Mouse (Mus musculus): ENCODE results near the gene Phkg2.

Gene Phkg2

DNA sequence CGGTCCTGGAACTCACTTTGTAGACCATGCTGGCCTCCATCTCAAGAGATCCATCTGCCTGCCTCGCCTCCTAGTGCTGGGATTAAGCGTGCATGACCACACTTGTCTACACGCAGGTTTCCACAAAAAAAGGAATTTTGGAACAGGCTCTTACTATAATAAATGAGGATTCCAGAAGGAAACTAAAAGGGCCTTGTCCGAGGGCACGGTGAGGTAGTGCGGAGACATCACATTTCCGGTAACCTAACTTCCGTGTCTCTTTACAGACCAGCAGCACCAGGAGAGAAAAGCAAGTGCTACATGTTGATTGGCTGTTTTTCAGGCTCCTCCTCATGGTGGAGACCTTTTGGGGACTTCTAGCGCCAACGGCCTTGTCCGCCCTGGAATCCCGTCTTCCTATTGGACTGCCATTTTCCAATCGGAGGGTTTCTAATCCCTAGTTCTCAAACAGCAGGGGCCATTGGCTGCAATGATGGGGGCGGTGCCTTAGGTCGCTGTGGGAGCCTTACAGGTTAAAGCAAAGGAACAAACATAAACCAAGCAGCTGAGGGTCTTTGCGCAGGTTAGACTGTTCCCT lies at the start of gene Phkg2:
TSS of gene Phkg2 (plus strand) at position 446 of the 577 bp plus-strand sequence.
- in situ Hi-C loops (cut with MboI, MseI), result no loop called here

GRCm38 (mm10) chr7:127541671-127542070 lies 31.5 kb upstream of the Phkg2 start:
- in situ Hi-C loops (cut with MboI, MseI), result loop anchor here (25.0 kb wide), 1 partner anchor 229 kb away; no protein-coding TSS in a partner anchor

- in situ Hi-C loops (cut with MboI, MseI), result loop anchor here (25.0 kb wide), 1 partner anchor 237 kb away; no protein-coding TSS in a partner anchor
These were observed 23.9 kb upstream of the Phkg2 start for GRCm38 (mm10) chr7:127549116-127549835.

DNA sequence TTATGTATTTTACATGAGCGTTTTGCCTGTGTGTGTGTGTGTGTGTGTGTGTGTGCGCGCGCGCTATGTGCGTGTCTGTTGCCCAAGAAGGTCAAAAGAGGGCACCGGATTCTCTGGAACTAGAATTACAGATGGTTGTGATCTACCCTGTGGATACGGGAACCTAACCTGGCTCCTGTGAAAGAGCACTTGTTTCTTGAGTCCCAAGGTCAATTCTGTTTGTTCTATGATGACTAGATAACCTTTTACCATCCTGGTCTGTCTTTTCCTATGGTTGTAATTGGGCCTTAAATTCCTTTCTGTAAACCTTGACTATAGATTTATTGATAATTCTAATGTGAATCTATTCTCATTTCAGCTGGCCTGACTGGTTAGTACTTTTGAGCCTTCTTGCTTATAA lies 21.6 kb upstream of the Phkg2 start:
- in situ Hi-C loops (cut with MboI, MseI), result loop anchor here (10.0 kb wide), 1 partner anchor 997 kb away; no protein-coding TSS in a partner anchor

DNA sequence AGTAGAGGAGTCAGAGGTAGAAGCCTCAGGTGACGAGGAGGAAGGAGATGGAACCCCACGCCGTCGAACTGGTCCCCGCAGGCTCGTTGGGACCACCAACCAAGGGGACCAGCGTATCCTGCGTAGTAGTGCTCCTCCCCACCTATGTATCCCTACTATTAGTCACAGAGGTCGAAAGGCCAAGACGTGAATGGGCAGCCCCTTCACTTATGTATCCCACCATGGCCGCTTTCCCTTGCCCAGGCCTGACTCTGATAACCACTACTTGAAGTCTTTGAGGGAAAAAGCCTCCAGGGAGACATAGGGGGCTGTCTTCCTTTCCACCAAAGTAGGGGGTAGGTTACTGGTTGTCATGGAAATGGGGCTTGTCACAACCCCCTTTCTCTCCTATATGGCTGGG lies 12.6 kb upstream of the Phkg2 start:
- in situ Hi-C loops (cut with MboI, MseI), result no loop called here

DNA sequence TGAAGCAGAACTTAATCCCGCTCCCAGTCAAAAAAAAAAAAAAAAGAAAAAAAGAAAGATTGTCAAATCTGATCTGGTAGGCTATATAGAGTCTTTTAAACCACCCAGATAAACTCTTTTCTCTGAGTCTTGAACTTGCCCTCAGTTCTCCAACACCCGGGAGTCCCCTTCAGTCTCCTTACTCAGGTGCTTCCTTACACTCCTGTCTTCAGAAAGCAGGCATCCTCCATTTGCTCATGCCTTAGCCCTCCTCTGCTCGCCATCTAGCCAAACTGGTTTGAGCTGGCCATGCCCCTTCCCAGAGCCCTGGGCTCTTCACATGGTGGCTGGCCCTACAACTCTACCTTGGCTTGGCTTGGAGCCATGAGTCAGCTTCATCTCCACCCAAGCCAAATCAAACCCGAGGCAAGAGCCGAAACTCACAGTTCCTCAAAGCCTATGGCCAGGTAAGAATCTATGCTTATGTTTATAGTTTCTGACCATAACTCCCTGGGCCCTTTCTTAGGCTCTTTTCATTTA lies 11.7 kb upstream of the Phkg2 start, which contains the start of gene Tmem265:
TSS of gene Tmem265 (plus strand) at position 51 of the 519 bp plus-strand sequence.
- in situ Hi-C loops (cut with MboI, MseI), result no loop called here

- in situ Hi-C loops (cut with MboI, MseI), result no loop called here
These were observed 8.6 kb upstream of the Phkg2 start for GRCm38 (mm10) chr7:127564381-127565150.

DNA sequence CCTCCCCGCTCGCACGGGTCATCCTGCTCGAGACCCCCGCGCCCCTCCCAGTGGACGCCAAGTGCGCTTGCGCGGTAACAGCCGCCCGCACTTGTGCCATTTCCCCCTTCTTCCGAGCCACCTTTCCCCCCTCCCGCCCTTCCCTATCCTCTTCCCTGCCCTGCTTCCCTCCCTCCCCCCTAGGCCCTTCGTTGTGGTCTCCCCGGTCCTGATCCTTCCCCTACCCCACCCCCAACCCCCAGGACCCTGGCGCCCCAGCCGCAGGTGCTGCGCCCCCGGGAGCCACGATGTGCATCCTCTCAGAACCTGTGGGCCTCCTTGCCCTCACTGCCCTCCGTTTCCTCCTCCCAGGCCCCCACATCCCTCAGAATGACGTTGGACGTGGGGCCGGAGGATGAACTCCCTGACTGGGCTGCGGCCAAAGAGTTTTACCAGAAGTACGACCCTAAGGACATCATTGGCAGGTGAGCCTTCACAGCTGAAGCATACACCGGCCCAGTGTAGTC lies 416 bp downstream of the Phkg2 start:
- in situ Hi-C loops (cut with MboI, MseI), result no loop called here

- in situ Hi-C loops (cut with MboI, MseI), result no loop called here
These were observed 975 bp downstream of the Phkg2 start for GRCm38 (mm10) chr7:127574115-127574514.

- in situ Hi-C loops (cut with MboI, MseI), result no loop called here
These were observed 10.1 kb downstream of the Phkg2 start for GRCm38 (mm10) chr7:127583260-127583659.

DNA sequence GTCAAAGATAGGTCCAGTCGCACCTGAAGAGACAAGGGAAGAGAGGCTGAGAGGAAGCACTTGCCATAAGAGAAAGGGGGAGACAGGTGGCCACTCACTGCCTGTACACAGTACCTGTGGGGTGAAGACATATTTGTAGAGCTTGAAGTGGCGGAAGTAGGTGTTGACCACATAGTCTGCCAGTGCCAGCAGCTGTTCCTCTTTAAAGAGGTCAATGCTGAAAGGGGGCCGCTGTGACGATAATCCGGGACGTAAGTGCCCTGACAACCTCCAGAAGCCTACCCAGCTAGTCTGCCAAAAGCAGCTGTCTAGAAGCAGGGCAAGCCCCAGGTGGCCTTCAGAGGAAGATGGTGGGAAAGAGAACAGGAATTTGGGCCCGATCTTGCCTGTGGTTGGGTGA lies 11.9 kb downstream of the Phkg2 start:
- in situ Hi-C loops (cut with MboI, MseI), result no loop called here

- in situ Hi-C loops (cut with MboI, MseI), result no loop called here
These were observed 13.0 kb downstream of the Phkg2 start for GRCm38 (mm10) chr7:127586149-127586548.

DNA sequence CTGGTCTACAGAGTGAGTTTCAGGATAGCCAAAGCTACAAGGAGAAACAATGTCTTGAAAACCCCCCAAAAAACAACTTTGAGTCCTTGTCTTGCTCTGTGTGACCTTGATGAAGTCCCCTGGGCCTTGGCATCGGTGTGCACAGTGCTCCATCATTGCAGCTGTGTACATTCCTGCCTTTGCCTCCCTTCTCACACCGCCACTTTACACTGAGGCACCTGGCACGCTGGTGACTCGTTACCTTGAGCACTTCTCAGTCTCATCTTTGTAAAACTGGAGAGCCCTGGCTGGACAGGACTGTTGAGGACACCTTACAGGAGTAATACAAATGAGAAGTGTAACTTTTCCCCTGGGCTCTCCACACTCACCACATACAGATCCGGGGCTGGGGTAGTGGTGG lies 14.1 kb downstream of the Phkg2 start:
- in situ Hi-C loops (cut with MboI, MseI), result no loop called here

DNA sequence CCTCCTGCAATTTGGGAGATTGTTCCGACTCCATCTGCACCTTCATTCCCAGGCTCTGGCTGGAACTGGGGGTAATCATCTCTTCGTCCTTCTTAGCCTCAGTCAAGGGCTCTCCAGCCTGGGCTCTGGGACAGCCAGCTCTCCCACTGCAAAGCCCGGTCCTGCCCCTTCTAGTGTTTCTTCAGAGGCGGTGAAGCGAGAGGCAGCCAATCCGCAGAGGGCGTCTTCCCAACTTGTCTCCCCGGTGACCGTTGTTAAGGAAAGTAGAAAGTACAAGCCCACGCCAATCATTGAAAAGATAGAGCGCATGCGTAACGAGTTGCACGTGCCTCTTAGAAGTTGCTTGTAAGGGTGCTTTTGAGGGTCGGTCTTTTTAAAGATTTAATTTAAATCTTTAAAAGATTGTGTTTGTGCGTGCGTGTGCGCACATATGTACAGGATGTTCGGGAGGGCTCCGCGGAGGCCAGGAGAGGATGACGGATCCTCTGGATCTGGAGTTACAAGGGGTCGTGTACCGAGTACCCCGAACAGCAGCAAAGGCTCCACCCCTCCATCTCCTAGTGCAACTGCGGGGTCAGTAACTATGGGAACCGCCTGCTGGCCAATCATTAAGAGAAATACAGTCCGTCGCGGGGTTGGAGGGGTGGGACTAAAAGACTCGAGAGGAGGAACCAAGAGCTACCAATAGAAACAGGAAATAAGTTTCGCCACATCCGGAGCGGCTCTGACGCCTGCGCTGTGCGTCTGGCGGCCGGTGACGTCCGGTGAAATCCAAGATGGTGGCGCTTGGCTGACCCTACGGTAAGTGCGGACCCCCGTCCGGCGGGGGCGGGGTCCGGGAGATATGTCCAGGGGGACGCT lies 15.1 kb downstream of the Phkg2 start, which contains the start of the genes Ccdc189 and Rnf40:
TSS of gene Ccdc189 (minus strand) at position 585 of the 861 bp plus-strand sequence.
TSS of gene Rnf40 (plus strand) at position 757 of the 861 bp plus-strand sequence.
- in situ Hi-C loops (cut with MboI, MseI), result no loop called here

DNA sequence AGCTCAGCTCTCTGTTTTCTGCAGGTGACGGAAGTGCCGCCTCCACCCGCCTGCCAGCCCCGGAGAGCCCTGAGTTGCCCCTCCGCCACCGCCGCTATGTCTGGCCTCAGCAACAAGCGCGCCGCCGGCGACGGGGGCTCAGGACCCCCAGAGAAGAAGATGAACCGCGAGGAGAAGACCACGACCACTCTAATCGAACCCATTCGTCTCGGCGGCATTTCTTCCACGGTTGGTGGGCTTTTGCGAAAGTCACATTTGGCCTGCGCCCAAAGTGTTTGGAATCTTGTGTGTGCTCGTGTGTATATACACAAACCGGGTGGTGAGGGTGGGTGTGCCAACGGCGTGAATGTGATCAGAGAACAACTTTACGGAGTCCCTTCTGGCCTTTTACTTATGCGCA lies 15.8 kb downstream of the Phkg2 start:
- in situ Hi-C loops (cut with MboI, MseI), result no loop called here

DNA sequence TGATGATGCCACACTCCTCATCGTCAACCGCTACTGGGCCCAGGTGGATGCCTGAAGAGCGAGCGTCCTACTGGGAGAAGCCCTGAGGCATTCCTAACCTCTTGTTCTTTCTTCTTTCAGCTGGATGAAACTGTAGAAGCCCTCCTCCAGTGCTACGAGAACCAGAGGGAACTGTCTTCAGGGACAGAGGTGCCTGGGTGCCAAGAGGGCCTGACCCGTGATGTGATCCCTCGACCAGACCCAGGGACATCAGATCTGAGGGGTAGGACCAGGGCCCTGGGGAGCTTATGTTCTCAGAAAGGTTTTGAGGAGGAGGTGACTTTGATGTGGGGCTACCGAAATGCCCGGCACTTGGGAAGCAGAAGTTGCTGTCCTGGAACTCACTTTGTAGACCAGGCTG lies 16.5 kb downstream of the Phkg2 start:
- in situ Hi-C loops (cut with MboI, MseI), result no loop called here

- in situ Hi-C loops (cut with MboI, MseI), result no loop called here
These were observed 18.0 kb downstream of the Phkg2 start for GRCm38 (mm10) chr7:127591108-127591507.

- in situ Hi-C loops (cut with MboI, MseI), result no loop called here
These were observed 19.4 kb downstream of the Phkg2 start for GRCm38 (mm10) chr7:127592575-127592974.

DNA sequence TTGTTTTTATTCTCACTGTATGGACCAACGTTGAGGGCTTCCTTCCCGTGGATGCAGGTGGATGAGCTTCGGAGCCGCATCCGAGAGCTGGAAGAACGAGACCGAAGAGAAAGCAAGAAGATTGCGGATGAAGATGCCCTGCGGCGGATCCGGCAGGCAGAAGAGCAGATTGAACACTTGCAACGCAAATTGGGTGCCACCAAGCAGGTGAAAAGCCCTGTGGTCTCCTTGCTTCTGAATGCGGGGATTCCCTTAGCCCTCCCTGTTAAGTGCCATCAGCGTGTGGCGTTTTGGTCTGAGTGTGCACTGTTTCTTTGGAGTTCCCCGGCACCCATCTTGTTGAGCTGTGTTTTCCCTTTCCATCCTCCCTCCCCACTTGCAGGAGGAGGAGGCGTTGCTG lies 23.6 kb downstream of the Phkg2 start:
- in situ Hi-C loops (cut with MboI, MseI), result loop anchor here (5.0 kb wide), 1 partner anchor 36 kb away; no protein-coding TSS in a partner anchor

GRCm38 (mm10) chr7:127600612-127601011 lies 27.5 kb downstream of the Phkg2 start:
- in situ Hi-C loops (cut with MboI, MseI), result no loop called here

- in situ Hi-C loops (cut with MboI, MseI), result no loop called here
These were observed 28.6 kb downstream of the Phkg2 start for GRCm38 (mm10) chr7:127601735-127602134.

Data from T-helper 2 cell (primary cell).